Mouse (Mus musculus): Measurements from ENCODE around the gene Cnnm1. TPM values are rescaled to one million over a fixed set of nuclear protein-coding genes. Genes with fewer than 3 reads are reported as not detected.
A peak's percentile ranks its signal among the peaks of the same experiment; 100 is the strongest.

Cnnm1 gene
- polyA plus RNA-seq, 1 experiment = 0.50 TPM

DNA sequence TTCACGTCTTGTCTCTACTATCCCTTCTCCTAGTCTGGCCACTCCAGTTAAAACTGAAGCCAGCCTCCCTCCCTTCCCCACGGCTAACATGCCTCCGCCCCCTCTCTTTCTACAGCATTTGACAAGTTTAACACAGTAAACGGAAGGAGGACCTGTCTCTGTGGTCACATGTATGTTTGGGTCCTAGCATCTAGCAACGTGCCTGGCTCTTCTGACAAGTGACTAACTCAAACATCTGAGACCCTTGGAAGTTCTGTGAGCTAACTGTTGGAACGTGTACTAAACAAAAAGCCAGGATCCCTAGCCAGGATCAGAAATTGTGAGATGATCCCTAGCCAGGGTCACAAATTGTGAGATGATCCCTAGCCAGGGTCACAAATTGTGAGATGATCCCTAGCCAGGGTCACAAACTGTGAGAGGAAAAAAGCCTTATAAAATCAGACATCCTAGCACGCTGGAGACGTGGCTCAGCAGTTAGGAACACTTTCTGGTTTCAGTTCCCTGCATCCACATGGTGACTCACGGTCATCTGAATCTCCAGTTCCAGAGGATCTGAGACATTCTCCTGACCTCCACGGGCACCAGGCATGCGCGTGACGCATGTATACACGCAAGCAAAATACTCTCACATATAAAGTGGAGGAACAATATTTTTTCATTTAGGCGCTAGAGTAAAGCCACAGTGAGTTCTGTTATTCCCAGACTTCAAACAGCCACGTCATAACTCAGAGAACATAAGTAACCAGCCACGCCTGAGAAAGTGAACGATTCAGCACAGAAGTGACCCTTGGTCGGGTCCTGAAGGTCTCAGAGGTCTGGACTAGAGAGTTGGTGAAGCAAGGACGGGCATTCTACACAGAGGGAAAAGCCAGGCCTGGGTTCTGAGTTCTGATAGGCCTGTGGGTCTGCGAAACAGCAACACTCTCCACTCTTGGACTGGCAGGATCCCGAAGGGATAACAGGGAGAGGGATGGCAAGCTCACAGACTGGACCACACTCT is 71.7 kb downstream of the Cnnm1 start:
- DNase-seq (ENCODE audit: low read depth) = no peak

DNA sequence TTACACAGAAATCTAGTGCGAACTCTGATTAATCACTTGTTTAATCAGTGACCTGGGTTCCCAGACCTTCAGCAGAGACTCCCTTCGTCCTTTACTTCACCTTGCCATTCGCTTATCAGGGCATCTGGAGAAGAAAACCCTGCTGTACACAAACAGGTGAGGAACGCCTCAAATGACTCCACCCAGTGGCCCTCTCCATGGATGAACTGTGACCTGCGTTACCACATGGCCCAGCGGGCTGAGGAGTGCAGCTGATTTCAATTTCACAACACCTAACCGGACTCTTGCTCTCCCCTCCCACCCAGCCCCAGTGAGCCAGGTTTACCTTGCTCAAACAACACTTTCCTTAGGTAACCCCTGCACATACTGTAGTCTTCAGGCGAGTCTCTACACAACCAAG is 73.6 kb downstream of the Cnnm1 start:
- no peak for DNase-seq (ENCODE audit: low read depth)

DNA sequence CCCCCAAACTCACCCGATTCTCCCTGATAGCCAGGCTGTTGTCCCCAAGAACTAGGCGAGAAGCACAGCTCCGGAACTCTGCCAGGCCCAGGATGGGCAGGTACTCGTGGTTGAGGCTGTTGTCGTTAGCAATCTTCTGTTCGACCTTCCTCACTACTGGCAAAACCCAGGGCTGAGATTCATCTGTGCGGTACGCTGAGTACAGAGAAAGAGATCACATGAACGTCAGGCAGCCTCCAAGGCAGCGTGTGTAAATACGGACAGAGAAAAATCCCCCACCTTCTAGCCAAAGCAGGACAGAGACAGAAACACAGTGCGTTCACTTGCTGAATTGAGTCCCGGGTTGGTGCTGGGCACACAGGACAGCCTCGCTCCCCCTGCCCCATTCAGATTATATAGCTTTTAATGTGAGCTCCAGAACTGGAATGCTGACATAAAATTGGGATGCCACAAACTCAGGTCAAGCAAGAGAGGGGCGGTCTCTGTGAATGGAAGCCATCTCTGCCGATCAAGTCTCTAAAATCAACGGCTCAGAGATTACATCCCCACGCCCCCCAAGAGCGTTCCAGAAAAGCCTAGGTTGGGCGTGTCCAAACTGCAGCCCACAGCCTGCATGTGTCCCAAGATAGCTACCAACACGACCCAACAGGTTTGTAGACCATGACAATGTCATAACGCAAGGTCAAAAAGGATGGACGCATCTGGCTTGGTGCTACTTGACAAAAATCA is 75.6 kb downstream of the Cnnm1 start:
- no peak for DNase-seq (ENCODE audit: low read depth)

DNA sequence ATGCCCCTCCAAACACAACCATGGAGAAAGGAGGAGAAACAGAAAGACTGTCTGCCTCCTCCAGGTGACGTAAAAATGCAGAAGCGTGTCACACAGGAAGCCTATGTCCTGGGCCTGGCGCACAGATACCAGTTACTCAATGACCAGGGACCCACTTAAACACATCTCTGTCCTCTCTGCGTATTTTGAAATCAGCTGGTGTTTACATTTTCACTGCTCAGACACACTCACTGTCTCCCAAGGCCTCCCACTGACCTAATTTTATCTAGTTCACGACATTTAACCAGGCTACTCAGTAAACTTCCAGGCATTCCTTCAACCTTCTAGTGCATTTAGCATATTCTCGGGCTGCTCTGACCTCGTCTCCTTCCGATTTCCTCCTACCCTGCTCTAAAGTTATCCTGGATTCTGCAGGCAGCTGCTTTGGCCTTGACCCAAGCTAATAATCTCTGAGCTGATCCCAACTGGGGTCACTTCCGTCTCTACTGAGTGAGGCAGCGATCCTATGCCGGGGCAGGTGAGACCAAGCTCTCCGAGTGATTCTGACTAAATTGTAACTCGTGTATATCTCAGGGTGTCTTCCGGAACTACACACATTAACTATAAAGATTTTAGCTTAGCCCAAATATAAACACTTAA is 76.3 kb downstream of the Cnnm1 start:
- no peak for DNase-seq (ENCODE audit: low read depth)

DNA sequence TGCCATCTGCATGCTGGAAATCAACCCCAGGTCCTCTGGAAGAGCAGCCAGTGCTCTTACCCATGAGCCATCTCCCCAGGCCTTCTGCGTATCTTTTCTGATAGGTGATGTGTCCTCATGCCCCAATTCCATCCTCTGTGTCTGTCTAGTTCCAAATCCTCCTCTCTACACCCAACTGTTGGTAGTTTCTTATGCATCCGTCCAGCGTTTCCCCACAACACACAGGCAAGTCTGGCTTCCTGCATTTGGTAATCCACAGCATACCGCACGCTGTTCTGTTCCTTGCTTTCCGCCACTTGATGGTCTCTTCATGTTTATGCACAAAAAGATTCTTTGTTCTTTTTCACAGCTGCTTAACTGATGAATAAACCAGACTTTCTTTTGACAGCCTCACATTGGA is 77.1 kb downstream of the Cnnm1 start:
- no peak for DNase-seq (ENCODE audit: low read depth)

DNA sequence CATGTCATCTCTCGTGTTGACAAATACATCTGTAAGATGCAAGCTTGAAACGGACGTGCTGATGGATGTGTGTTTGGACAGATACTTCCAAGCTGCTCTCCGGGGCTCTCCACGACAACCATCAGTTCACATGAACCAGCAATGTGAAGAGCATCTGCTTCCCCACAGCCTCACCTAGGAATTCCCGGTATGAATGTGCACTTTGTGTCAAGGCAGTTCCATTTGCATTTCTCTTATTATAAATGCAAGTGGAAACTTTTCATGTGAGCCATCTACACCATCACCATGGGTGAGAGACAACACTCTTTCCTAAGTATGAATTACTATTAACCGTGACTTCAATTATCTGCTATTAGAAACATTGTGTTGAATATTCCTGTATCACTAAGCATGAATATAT is 77.6 kb downstream of the Cnnm1 start:
- no peak for DNase-seq (ENCODE audit: low read depth)

DNA sequence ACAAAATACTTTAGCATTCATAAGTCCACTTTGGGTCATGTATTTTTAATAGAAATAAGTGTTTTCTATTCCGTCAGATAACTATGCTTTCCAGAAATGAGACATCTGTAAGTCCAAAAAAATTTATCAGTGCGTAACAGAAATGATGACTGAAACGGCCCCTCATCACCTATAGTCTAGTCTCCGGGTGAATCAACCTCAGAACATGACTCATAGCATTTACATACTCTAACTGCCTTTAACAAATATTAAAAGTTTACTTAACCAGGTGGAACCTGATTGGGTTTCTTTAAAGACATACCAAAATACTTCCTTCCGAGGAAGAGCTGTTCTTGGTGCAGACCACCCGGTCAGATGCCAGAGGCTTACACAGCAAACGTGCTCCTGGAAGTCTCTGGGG is 78.0 kb downstream of the Cnnm1 start:
- no peak for DNase-seq (ENCODE audit: low read depth)

DNA sequence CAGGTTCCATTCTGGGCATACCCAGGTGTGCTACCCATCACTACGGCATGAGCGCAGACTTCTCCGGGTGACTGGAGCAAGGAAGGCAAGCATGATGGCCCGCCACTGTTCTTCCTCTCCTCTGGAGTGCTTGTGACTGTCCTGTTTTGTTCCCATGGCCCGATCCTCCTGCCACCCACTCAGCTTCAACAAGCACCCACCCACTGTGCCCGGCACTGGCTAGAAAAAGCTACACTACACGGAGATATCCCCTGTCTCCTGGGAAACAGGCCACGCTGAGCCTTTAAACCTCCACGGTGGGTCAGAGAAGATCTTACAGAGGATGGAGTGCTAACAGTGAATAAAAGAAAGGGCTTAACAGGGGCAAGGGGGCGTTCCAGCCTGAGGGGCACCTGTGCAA is 79.0 kb downstream of the Cnnm1 start:
- no peak for DNase-seq (ENCODE audit: low read depth)

DNA sequence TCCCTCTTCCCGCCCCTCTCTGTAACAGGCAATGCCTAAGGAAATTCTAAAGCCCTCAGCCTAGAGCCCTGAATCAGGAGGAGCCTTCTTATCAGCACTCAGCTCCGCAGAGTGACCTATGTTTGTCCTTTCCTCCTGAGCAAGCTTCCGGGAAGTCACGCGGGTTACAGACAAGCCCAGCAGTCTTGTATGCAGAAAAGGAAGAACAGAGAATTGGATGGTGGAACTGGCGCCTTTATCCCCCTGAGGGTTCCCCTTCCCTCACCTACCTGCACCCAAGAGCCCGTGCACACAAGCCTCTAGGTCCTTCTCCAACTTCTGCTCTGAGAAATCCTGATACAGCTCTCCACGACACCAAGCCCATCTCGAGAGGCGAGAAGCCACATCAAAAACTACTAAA is 80.2 kb downstream of the Cnnm1 start:
- DNase-seq (ENCODE audit: low read depth) = no peak

DNA sequence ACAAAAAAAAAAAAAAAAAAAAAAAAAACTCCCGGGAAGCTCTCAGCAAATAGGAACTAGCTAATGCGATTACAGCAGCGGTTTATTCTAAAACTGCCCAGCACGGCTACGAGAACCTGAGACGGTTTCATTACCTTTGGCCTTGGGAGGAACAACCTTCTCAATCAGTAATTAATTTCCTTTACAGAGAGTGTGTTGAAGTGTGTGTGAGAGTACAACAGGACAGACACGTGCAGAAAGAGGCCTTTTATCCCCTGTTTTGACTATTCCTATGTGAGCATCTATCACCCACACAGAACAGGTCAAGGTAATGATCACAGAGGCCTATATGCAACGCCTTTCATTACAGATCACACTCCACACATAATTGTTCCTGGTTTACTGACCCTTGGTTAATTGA is 81.1 kb downstream of the Cnnm1 start:
- DNase-seq (ENCODE audit: low read depth) = no peak

DNA sequence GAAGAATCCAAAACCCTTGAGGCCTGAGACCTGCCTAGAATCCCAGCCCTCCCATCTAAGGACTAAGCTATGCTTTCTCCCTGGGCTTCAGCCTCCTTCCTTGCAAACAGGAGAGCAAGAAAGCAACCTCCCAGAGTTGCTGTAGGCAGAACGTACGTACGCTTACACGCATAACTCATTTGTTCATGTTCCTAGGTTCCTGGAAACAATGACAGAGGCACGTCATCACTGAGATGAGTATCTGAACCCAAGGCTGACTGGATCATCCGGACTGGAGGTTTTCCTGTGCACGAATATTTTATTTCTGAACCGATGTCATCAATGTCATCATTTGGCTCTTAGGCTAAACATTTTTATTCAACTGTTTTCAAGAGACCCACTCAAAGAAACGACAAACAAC is 81.8 kb downstream of the Cnnm1 start:
- DNase-seq (ENCODE audit: low read depth) = no peak

DNA sequence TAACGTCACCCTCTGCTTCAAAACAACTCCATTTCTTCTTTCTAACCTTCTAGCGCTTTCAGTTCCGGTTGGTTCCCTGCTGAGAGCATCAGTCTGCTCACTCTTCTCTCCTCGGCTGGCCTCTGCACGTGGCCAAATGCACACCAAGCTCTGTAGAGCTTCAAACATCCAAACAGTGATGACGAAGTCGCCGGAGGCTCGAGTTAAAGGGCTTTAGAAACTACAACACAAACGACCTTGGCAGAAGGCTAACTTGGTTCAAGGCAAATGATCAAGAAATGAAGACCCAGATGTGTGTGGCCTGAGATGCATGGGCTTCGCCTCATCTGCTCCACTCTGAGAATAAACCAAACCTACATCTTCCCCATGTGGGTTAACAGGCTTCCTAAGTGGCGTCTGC is 83.3 kb downstream of the Cnnm1 start:
- DNase-seq (ENCODE audit: low read depth) = no peak

DNA sequence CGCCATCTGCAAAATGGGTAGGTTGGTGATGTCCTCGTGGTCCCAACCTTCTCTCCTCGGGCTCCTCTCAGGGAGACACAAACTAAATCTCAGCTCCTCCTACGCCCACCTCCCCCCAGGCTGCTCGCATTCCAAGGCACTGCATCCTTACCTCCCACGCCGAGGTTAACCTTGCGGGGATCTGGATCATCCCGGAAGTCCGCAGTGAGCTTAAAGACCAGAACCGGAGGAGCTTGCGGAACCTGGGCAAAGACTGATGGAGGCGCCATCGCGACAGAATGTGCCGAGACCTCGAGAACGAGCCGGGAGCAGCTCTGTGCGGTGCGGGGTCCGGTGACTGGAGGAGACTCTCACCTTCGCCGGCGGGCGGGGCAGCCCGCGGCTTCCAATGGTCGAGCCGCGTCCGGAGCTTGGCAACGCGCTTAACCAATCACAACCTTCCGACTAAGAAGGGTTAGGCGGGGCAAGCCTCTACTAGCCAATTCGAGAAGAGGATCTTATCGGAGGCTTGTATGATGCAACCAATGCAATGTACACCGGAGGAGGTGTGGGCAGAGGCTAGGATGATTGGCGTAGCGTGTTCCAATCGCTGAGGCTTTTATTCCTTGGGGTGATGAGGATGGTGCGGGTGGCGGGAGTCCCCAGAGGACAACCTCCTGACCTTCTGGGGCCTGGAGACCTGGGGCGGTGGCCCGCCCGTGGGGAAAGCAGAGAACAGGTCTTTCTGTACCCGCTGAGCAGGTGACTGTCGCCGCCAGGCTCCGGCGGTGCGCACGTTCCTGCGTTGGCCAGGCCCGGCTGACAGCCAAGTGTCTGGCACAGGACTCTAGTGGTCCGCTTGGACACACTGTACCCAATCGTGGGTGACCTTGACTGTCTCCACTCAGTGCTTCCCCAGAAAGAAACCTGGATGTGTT is 84.2 kb downstream of the Cnnm1 start, which contains the start of gene Got1:
Got1 (minus strand) TSS at position 419 of the 917 bp plus-strand sequence.
- DNase-seq (ENCODE audit: low read depth) = peak; percentile 79

DNA sequence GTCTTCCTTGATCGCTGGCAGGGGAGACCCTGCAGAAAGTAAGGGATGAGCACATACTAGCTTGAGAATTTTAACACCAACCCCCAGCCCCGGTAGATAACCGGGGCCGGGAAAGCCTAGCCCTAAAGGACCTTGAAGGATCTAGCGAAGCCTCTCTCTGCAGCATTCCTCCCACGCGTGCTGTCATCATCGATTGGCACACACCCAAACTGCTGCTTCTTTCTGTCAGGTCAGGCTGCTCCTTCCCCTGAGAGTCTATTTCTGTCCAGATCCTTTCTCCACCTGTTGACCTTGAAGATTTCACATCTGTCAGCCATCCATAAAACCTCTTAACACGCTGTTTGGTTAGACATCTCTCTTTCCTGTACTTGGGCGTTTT is 84.9 kb downstream of the Cnnm1 start:
- DNase-seq (ENCODE audit: low read depth) = peak; percentile 79

DNA sequence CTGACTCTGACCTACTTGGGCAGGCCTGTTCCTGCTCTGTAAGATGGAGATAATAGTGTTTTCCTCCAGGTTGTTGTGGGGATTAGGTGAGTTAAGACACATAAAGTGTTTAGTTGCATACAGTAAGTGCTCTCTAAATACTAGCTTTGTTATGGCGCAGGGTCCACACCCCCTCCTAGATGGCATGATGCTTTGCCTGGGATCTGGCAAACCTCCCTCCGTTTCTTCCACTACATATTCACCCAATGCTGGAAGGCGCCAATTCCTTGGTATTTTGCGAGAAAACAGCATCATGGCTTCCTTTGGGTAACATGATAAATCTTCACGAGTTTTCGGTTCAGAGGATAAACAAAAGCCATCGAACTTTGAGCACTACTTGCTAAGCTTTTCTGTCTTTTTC is 85.3 kb downstream of the Cnnm1 start:
- no peak for DNase-seq (ENCODE audit: low read depth)

DNA sequence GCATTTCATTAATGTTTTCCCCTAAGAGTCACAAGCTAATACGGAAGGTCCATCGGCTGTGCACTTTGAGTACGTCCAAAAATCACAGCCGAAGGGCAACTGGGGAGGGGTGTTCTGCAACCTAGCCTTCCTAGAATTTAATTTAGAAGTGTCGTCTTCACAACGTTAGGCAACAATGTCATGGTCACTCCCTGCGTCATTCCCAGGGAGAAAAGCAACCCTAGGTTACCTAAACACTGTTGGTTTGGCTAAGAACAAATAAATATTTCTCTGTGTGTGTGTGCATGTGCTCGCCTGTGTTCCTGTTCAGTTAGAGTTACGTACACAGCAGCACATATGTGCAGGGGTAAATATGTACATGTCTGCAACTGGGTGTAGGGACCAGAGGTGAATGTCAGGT is 85.8 kb downstream of the Cnnm1 start:
- no peak for DNase-seq (ENCODE audit: low read depth)

DNA sequence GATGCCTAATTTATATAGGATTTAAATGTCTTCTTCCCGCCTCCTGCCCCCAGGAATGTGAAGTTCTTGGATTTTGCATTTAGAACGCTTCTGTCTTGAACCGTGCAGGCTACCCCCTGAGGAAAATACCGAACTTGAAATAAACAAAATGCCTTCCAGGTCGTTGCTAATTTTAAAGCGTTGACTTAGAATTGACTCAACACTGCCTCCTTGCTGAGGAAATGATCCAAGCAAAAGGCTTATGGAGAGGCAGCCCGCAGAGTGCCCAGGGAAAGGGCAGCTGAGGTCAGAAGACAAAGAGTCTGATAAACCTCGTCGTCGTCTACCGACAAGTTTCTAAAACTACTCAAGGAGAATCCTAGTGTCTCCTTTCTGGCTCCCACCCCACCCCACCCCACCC is 86.9 kb downstream of the Cnnm1 start:
- DNase-seq (ENCODE audit: low read depth) = no peak

DNA sequence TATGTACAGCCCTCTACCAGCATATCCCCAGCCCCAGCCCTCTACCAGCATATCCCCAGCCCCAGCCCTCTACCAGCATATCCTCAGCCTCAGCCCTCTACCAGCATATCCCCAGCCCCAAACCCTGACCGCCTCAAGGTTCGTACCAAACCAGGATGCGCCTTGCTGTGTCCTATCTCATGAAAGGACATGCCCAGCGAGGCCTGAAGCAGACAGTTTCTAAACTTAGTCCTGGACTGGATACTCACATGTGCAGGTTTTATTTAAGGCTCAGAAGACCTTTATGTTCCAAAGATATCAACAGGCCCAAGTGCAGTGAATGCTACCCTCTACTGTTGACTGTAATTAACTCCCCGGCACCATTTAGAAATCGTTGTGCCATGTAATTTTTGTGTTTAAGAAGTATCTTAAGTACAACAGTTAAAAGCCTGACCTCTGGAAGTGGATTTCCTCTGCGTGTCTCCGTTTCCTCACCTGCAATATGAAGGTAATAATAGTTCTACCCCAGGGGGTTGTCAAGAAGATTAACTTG is 87.9 kb downstream of the Cnnm1 start:
- no peak for DNase-seq (ENCODE audit: low read depth)

DNA sequence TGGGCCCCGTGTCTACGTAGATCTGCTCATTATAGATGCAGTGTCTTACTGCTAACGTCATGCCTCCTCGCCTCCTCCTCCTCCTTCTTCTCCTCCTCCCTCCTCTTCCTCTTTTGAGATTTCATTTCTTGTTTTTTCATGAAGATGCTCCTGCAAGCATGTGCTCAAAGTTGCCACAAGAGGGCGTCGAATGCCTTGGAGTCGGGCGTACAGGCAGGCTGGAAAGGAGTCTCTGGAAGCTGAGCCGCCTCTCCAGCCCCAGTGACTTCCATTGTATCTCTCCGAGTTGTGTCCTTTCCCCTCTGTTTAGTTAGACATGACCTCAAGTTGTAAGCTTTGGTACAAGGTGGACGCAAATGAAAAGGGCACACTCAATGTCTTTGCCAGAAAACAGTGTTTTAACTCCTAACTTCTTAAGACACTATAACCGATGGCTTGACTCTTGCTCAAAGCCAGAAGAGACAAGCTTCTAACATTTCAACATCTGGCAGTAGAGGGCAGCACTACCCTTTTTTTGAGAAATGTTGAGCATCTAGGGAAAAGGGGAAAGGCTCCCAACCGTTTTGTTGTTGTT is 90.0 kb downstream of the Cnnm1 start:
- no peak for DNase-seq (ENCODE audit: low read depth)

DNA sequence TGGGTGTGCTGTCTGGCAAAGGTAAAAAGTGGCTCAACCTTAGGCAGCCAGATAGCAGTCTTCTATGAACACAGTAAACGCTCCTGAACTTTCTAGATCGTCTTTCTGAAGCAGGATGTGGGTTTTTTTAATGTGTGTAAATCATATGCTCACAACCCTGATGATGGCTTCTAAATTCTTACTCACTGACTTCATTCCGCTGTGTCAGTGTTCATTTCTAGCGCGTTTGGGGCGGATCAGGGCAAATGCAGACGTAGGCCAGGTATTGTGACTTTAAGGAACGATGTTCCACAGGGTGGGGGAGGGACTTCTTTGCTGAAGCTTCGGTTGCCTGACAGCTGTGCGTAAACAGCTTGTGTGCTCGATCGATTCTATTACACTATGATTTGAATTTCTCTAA is 90.7 kb downstream of the Cnnm1 start:
- DNase-seq (ENCODE audit: low read depth) = no peak

DNA sequence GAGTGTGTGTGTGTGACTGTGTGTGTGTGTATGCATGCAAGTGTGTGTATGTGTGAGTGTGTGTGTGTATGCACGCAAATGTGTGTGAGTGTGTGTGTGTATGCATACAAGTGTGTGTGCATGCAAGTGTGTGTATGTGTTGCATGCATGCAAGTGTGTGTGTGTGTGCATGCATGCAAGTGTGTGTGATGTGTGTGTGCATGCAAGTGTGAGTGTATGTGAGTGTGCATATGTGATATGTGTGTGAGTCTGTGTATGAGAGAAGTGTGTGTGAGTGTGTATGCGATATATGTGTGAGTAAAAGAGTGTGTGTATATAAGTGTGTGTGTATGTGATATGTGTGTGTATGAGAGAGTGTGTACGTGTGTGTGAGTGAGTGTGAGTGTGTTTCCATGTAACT is 95.1 kb downstream of the Cnnm1 start:
- DNase-seq (ENCODE audit: low read depth) = no peak

Data from gonadal fat pad, adult 2 months (tissue).